Mouse (Mus musculus) adrenal gland, adult 18-20 months (tissue): ENCODE measurements around the gene 4930558K02Rik. TPM values are rescaled to one million over a fixed set of nuclear protein-coding genes. Genes with fewer than 3 reads are reported as not detected.

Experiments used
- DNase-seq, 2 experiments: peaks; one replicate each; pipeline ENCODE4 v3.0.0; 2021 to 2022; ENCODE audit warnings: low spot score in 2 of 2
- long read RNA-seq, 2 experiments: library from polyadenylated mRNA; stranded (forward); transcript quantifications; one replicate each; pipeline ENCODE4 v2.0.0; 2021
- total RNA-seq, 2 experiments: library from RNA; stranded (reverse); gene quantifications; 1 replicate in 1 of 2; 2 replicates in 1 of 2; pipeline ENCODE4 v1.2.3; 2021

The 4930558K02Rik gene
- under 1 TPM in 1 of 2 experiments, not detected in 1; 0.32 TPM for total RNA-seq
- long read RNA-seq, experiment 1, result 0 reads
- long read RNA-seq, experiment 2, result 0 reads

DNA sequence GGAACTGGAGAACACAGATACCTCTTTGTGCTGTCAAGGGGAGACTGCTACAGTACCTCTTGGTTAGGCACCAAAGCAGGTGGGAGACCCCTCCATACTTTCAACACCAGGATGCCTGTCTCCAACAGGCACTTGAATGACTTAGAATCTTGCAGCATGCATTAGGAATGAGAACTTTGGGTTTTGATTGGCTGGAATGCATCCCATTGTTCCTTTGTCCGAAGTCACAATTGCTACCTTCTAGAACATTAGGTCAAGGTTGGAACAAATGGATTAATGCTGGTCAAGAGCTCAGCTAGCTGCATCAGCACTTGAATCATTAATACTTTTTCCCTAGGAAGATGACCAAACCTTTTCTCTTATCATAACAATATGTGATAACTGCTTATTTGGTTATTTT is at the start of gene 4930558K02Rik:
Gene 4930558K02Rik, minus strand, starts transcription at position 101 of the 400 bp plus-strand sequence.
- DNase-seq, result no peak

- DNase-seq, result no peak
These were observed 44.3 kb upstream of the 4930558K02Rik start for GRCm38 (mm10) chr1:162023681-162024270.

DNA sequence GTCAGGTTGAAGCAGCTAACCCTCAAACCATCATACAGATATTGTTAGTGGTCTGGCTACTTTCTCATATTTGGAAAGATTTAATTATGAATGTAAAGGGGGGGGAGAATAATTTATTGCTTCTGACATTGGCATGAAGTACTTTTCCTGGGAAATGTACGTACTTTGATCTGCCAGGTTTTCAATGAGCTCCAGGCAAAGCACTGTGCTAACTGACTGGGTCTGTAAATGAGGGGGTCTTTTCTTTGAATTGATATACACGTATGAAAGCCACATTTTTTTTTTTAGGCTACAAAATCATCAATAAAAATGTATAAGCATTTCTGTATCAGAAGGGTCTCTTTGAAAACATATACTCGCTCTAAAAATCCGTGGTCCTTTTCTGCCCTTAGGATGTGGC is 41.3 kb upstream of the 4930558K02Rik start:
- no peak for DNase-seq

GRCm38 (mm10) chr1:162020303-162020731 is 40.9 kb upstream of the 4930558K02Rik start:
- DNase-seq, result no peak

DNA sequence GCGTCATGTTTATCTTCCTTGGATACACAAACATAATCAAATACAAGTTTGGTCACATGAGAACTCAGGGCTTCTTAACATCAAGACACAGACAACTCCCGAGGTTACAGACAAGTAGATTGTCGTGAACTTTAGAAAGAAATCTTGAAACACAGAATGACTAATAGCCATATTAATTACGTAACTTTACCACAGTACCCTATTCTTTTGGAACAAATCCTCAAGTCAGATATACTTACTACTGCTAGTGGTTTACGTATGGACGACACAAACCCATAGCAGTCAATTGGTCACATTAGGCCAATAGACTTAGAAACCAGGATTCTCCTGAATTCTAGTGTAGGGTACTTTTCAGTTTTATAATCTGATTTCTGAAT is 39.2 kb upstream of the 4930558K02Rik start:
- no peak for DNase-seq

DNA sequence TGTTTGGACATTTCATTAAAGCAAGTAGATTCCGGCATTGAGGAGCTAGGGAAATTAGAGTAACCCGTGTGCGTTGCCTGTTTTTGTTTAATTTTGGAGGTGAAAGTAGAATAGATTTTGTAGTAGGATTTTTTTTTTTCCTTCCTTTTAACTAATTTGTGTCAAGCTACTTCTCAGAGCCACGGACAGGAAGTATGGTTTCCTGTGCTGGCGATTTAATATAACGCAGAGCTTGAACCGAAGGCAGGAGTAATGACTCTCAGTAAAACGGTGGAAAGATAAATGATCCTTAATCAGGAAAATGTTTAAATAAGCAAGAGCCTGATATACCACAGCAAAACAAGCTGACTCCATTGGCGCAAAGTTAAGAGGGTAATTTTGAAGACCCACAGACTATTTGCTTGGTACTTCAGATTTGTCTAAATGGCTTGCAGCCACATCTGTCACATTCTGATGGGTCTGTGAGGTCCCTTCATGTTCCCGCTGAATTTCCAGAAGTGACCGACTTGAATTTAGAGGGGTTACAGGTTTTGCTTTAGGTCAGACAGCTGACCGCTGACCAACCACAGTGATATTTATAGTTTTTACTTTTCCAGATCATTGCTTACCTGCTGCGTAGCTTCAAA is 38.7 kb upstream of the 4930558K02Rik start:
- DNase-seq, result no peak

GRCm38 (mm10) chr1:162016982-162017381 is 37.5 kb upstream of the 4930558K02Rik start:
- no peak for DNase-seq

- DNase-seq, result no peak
These were observed 35.9 kb upstream of the 4930558K02Rik start for GRCm38 (mm10) chr1:162015247-162015862.

DNA sequence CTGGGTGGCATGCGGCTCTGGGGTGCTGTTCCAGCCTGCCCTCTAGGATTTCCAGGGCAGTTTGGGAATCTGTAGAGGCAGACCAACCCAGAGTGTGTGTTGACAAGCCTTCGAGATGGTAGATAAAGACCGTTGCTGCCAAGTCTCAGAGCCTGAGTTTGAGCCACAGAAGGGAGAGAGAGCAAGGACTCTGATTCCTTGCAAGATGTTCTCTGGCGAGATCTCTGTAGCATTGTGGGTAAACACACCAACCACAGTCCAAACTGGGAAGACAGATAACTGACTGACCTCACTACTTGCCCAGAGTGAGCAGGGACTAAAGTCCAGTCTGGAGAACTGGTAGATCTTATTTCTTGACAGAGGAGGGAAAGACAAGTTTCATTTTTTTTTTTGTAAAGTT is 34.1 kb upstream of the 4930558K02Rik start:
- DNase-seq, result no peak

- DNase-seq, result no peak
These were observed 32.2 kb upstream of the 4930558K02Rik start for GRCm38 (mm10) chr1:162011523-162012245.

DNA sequence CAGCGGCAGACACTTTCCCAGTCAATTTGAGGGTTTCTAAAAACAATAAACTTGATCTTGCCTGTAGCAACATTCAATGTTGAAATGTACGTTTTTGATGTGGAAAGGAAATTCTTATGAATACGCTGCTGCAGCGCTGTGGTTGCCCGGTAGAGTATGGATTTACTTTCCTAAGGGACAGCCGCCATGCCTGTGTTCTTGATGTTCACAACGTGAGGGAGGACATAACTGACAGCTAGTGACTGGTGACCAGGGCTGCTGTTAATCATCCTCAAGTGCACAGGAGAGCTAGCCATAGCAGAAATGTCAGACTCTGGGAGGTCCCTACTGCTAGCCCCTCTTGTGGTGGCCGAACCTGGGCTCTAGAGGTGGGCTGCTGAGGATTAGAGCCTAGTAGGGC is 29.6 kb upstream of the 4930558K02Rik start:
- DNase-seq, result no peak

GRCm38 (mm10) chr1:162008631-162009067 is 29.2 kb upstream of the 4930558K02Rik start:
- DNase-seq, result no peak

DNA sequence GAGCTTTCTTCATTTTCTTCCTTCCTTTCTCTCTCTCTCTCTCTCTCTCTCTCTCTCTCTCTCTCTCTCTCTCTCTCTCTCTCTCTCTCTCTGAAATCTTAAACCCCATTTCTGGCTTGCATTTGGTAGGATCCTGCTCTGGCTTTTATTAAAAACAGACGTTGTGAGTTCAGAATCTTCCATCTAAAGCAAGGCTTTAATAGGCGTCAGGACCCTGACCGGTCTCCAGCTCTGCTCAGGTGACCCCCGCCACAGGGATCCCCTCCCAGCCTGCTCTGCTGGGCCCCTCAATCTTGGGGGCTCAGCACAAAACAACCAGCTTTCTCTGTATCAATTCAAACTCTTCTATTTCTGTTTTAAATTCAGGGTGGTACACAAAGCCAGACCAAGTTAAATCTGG is 28.8 kb upstream of the 4930558K02Rik start:
- no peak for DNase-seq

DNA sequence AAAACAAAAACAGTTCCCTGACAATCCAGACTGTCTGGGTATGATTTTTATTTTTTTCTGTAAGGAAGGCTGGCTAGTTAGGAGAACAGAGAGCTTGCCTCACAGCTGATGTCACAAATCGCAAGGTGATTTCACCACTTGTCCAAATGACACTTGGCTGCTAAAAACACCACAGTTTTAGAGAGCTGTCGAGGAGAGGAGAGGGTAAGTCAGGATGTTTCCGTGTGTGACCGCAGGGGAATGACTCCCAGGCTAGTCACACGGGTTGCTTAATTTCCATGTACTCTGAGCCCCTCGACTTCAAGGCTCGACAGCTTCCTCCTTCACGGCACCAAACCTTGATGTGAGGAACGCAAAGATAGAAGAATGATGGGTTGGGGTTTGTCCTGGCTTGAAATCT is 26.7 kb upstream of the 4930558K02Rik start:
- no peak for DNase-seq

- DNase-seq, result peak; percentile 16 to 32
These were observed 25.7 kb upstream of the 4930558K02Rik start for GRCm38 (mm10) chr1:162004821-162005770.

DNA sequence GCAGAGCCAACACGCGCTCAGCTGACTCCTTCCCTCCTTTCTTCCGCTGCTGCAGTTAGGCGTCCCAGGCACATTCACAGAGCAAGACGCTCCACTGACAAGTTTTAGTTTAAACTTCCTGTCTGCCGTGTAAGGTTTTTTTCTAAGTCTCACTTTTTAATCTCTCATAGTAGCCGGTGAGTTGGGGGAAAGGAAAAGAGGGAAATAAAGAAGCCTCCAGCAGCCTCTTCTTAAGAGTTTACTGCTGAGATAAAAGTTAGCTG is 25.0 kb upstream of the 4930558K02Rik start:
- no peak for DNase-seq

DNA sequence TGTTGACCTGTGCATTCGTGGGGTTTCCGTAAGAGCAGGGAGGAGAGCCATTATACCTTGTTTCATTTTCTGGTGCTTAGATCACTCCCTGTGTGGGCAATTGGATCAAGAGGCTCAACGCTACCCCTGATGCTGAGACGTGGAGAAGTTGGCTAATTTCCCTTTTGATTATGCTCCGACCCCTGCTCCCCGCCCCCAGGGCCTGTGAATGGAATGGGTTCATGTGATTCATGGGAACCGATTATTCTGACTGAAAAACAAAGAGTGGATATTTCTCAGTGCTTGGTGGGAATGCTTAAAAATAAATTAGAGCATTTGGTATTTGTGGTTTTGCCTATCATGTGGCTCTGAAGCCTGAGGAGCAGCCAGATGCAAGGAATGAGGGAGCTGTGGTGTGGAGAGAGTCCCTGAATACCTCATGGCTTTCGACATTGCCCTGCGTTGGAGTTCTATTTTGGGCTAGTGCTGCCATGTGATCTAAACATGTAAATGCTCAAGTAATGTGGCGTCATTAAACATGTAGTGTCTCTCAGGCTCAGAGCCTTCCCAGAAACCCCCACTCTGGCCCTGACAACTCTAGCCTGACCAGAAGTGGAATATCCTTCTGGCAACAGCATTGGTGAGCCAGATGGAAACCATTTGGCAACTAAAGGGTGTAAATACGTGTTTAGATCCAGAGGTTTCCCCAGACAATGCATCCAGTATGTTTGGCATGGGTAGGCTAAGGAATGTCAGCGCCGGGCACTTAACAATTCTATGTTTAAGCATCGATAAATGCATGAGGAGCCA is 24.5 kb upstream of the 4930558K02Rik start:
- DNase-seq, result no peak

- no peak for DNase-seq
These were observed 21.9 kb upstream of the 4930558K02Rik start for GRCm38 (mm10) chr1:162001328-162001727.

DNA sequence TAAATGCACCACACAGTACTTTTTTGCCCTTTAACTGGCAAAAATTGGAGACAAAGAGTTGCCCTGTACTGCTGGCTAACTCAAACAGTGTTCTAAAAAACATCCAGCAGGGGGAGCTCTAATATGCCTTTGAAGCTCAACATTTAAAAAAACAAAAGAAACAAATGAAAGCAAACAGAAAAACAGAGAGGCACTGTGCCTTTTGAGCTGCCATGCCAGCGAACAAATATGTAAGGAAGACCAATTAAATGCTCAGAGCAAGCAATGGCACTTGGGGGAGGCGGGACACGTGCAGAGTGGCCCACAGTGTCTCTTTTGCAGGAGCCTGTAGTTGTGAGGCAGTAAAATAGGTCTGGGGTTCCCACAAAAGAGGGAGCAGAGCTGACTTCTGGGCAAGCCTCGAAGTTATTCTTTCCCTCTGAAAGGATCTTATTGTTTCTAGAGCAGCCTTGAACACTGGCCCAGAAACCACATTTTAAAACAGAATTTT is 20.5 kb upstream of the 4930558K02Rik start:
- DNase-seq, result peak in 1 of 2 experiments; percentile 21

DNA sequence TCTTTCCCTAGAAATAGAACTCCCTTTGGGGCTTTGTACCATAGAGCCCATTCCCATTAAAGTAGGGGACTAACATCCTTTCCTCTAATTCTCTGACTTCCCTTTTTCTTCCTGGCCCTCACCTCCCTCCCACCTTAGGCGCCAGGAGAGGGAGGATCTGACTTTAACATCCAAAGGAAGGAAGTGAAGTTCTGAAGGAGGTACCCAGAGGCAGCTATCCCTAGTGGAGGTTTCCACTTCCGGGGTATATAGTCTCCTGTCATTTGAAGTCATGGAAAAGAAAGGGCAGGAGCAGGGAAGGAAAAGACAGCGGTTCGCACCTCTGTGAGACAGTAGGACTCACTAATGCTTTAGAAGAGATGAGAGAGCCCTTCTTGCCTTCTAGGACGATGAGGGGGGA is 19.9 kb upstream of the 4930558K02Rik start:
- no peak for DNase-seq
